Mouse (Mus musculus) layer of hippocampus, postnatal 14 days (tissue): ENCODE results near the gene Apbb1ip. TPM values are rescaled to one million over a fixed set of nuclear protein-coding genes. Genes with fewer than 3 reads are reported as not detected.
"Not testable (repeated sequence)": the region's sequence is repeated elsewhere in the genome, so short reads cannot be mapped to it uniquely, and the experiment has no call there.

Experiments used
- DNase-seq, 2 experiments: peaks; one replicate each; pipeline ENCODE4 v3.0.0; 2021 to 2022; ENCODE audit warnings: low spot score in 2 of 2, mixed read lengths in 1 of 2
- total RNA-seq, 2 experiments: library from RNA; stranded (reverse); gene quantifications; 2 replicates each; pipeline ENCODE4 v1.2.3; 2021

Gene Apbb1ip
- total RNA-seq, 2 experiments from 2014 or later, result 4.9 to 5.6 TPM

GRCm38 (mm10) chr2:22816231-22816630 is 42.3 kb downstream of the Apbb1ip start:
- no peak for DNase-seq

GRCm38 (mm10) chr2:22822293-22822692 is 48.4 kb downstream of the Apbb1ip start:
- no peak for DNase-seq

- DNase-seq, result no peak
Measured at GRCm38 (mm10) chr2:22845514-22845913, 71.6 kb downstream of the Apbb1ip start.

GRCm38 (mm10) chr2:22851900-22852299 is 78.0 kb downstream of the Apbb1ip start:
- DNase-seq, result no peak

- no peak for DNase-seq
Measured at GRCm38 (mm10) chr2:22857501-22857900, 83.6 kb downstream of the Apbb1ip start.

- DNase-seq, result no peak
Measured at GRCm38 (mm10) chr2:22862194-22862593, 88.3 kb downstream of the Apbb1ip start.

GRCm38 (mm10) chr2:22864394-22865037 is 90.6 kb downstream of the Apbb1ip start:
- DNase-seq, result peak; percentile 66 to 82

GRCm38 (mm10) chr2:22865818-22866217 is 91.9 kb downstream of the Apbb1ip start:
- no peak for DNase-seq

GRCm38 (mm10) chr2:22866894-22867424 is 93.1 kb downstream of the Apbb1ip start:
- DNase-seq, result no peak

- DNase-seq, result no peak
Measured at GRCm38 (mm10) chr2:22873159-22873558, 99.3 kb downstream of the Apbb1ip start.

- no peak for DNase-seq
Measured at GRCm38 (mm10) chr2:22874628-22875027, 100.7 kb downstream of the Apbb1ip start.

- no peak for DNase-seq
Measured at GRCm38 (mm10) chr2:22876614-22877013, 102.7 kb downstream of the Apbb1ip start.

- no peak for DNase-seq
Measured at GRCm38 (mm10) chr2:22878781-22879180, 104.9 kb downstream of the Apbb1ip start.

- DNase-seq, result not testable (repeated sequence)
Measured at GRCm38 (mm10) chr2:22880726-22881125, 106.8 kb downstream of the Apbb1ip start.

GRCm38 (mm10) chr2:22894932-22895281 is 121.0 kb downstream of the Apbb1ip start:
- DNase-seq, result no peak

GRCm38 (mm10) chr2:22895282-22896273 is 121.7 kb downstream of the Apbb1ip start, which contains the start of gene Pdss1:
Pdss1 (plus strand) TSS chr2:22895522.
- DNase-seq, result peak; percentile 86 to 91

GRCm38 (mm10) chr2:22903947-22904346 is 130.1 kb downstream of the Apbb1ip start:
- no peak for DNase-seq

GRCm38 (mm10) chr2:22914421-22914820 is 140.5 kb downstream of the Apbb1ip start:
- no peak for DNase-seq

- no peak for DNase-seq
Measured at GRCm38 (mm10) chr2:22918651-22919050, 144.8 kb downstream of the Apbb1ip start.
